Comparison of ENCODE assay signal across 10 mouse cellular contexts in the genomic region with DNA sequence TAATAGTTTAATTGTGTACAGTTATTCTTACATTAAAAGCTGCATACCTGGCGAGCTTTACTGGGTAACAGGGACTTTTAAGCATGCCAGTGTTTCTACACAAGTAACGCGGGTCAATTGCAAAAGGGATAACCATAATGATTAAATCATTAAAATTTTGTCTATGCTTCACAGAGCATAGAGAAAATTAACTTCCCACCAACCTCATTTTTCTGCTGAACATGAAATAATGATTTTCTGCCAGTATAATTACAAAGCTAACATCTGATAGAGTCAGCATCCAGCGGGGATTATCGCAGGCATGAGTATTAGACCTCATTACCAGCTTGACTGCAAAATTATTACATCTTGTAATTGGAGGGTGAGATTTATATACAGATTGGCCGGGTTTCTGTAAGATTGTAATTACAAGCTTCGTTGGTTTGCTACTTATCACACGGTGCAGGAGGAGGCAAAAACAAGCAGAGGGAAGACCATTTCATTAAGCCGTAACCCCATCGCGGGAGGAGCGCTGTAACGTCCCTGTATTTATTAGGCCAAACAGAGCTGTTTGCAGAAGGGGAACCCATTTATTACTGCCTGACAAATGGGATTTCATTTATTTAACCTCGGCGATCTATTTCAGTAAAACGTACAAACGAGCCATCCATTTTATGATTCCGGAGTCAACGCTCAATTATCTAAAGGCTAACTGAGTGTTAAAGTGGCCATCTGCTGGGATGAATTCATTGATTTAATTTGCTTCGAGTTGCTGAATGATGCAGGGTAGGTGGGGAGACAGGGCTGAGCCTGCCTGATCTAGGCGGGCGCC.
DNase-seq lines count a peak whose midpoint lies in the region; ATAC-seq lines count a peak whose summit lies in the region.
"Had no signal": no experiment of that assay in that cellular context is flagged by ENCODE, and none has a peak within 500 bp of the region (broad histone marks: within the 10 kb centered on the region; RNA-seq: fewer than 3 reads in every experiment).

No protein-coding gene starts in this region.

- H3K4me2 ChIP-seq in forebrain, embryonic 12.5 days = peak overlapping the region; percentile 38
- peak overlapping the region; percentile 36 for H3K4me2 ChIP-seq in neural tube, embryonic 14.5 days (ENCODE audit: low read depth, low read length)
- no peak overlapping the region for H3K4me2 ChIP-seq in liver, embryonic 12.5 days

- peak; percentile 14 for DNase-seq in left cerebral cortex, adult 11 months (ENCODE audit: low spot score)
- DNase-seq in left cerebral cortex, postnatal 10 days (ENCODE audit: extremely low spot score in 1 of 2, low spot score in 2 of 2) = no peak
- peak; percentile 22 to 37 for DNase-seq in layer of hippocampus, postnatal 10 days (ENCODE audit: low spot score in 2 of 2)
- no peak for DNase-seq in ovary, postnatal 14 days (ENCODE audit: low spot score)
- no peak for DNase-seq in T-cell, adult 2 months (ENCODE audit: low spot score)
- DNase-seq: heart, postnatal 4 days; spleen, adult 18-20 months had no signal

- peaks cover 58% of the 10 kb centered on the region for H3K27me3 ChIP-seq in forebrain, embryonic 12.5 days
- H3K27me3 ChIP-seq in neural tube, embryonic 14.5 days (ENCODE audit: control insufficient read depth, insufficient read depth, low read length) = peaks cover 6% of the 10 kb centered on the region; the same call in 1 of the 2 replicates
- H3K27me3 ChIP-seq in liver, embryonic 12.5 days (replicated peaks) = no peaks in the 10 kb centered on the region

- peak; percentile 93 for ATAC-seq in forebrain, embryonic 12.5 days (ENCODE audit: low FRiP score)
- peak; percentile 94 for ATAC-seq in neural tube, embryonic 14.5 days (ENCODE audit: low read depth)
- ATAC-seq in liver, embryonic 12.5 days = no peak

- H3K4me3 ChIP-seq in forebrain, embryonic 12.5 days (replicated peaks) = peak overlapping the region; percentile 15
- H3K4me3 ChIP-seq in neural tube, embryonic 14.5 days (ENCODE audit: low read depth, low read length) = peak overlapping the region; percentile 5; the same call in 1 of the 2 replicates
- H3K4me3 ChIP-seq in liver, embryonic 12.5 days = no peak overlapping the region

- peak overlapping the region; percentile 59 for H3K27ac ChIP-seq in forebrain, embryonic 12.5 days
- H3K27ac ChIP-seq in neural tube, embryonic 14.5 days (ENCODE audit: low read depth, low read length) = peak overlapping the region; percentile 62; the same call in 1 of the 2 replicates
- no peak overlapping the region for H3K27ac ChIP-seq in liver, embryonic 12.5 days

- 35% methylated on average over 22 of the region's 22 CpGs for WGBS in forebrain, embryonic 12.5 days
- WGBS in neural tube, embryonic 14.5 days = 16% methylated on average over 22 of the region's 22 CpGs
- WGBS in liver, embryonic 12.5 days (ENCODE audit: insufficient replicate concordance) = 71% methylated on average over 22 of the region's 22 CpGs

- H3K9ac ChIP-seq in forebrain, embryonic 12.5 days = no peak overlapping the region
- H3K9ac ChIP-seq in neural tube, embryonic 14.5 days (replicated peaks; ENCODE audit: low read depth, low read length) = no peak overlapping the region
- no peak overlapping the region for H3K9ac ChIP-seq in liver, embryonic 12.5 days

- peaks cover 12% of the 10 kb centered on the region for H3K4me1 ChIP-seq in forebrain, embryonic 12.5 days
- peaks cover 13% of the 10 kb centered on the region for H3K4me1 ChIP-seq in neural tube, embryonic 14.5 days (ENCODE audit: control insufficient read depth, insufficient read depth, low read length)
- H3K4me1 ChIP-seq in liver, embryonic 12.5 days = no peaks in the 10 kb centered on the region

- intact Hi-C loops in left cerebral cortex, postnatal 10 days (cut with DNase I) = no loop called here

- no peaks in the 10 kb centered on the region for H3K9me3 ChIP-seq in forebrain, embryonic 12.5 days
- no peaks in the 10 kb centered on the region for H3K9me3 ChIP-seq in neural tube, embryonic 14.5 days (ENCODE audit: control insufficient read depth, low read length)
- H3K9me3 ChIP-seq in liver, embryonic 12.5 days (replicated peaks) = no peaks in the 10 kb centered on the region

- H3K36me3 ChIP-seq in forebrain, embryonic 12.5 days (replicated peaks) = no peaks in the 10 kb centered on the region
- H3K36me3 ChIP-seq in neural tube, embryonic 14.5 days (ENCODE audit: control insufficient read depth, insufficient read depth, low read length) = no peaks in the 10 kb centered on the region
- H3K36me3 ChIP-seq in liver, embryonic 12.5 days = no peaks in the 10 kb centered on the region

Comparison
In these comparisons a context has a peak if more than half of its experiments do, and no peak if none do; other contexts are left out.
1. DNase-seq: peak in left cerebral cortex, adult 11 months (single experiment) and layer of hippocampus, postnatal 10 days (2 of 2); none in left cerebral cortex, postnatal 10 days (0 of 2), ovary, postnatal 14 days (single experiment) and T-cell, adult 2 months (single experiment).